Mouse (Mus musculus) testis, adult 2 months (tissue): ENCODE data around the gene Esyt1.

Experiments used
- CTCF ChIP-seq: fragments of 200-500 bp; IDR thresholded peaks from 2 replicates; pipeline ENCODE4 v1.5.1; 2012; ENCODE audit warnings: low read depth, mild to moderate bottlenecking, inconsistent platforms, low read length, moderate library complexity; ENCODE audit not compliant: control insufficient read depth, insufficient read depth, insufficient replicate concordance
- POLR2A ChIP-seq: fragments of 200-500 bp; IDR thresholded peaks from 2 replicates; pipeline ENCODE4 v1.6.1; 2012; ENCODE audit warnings: low read depth, mild to moderate bottlenecking, inconsistent platforms, low read length, moderate library complexity; ENCODE audit not compliant: control insufficient read depth

GRCm38 (mm10) chr10:128548947-128549681 is 23.4 kb upstream of the Esyt1 start, which contains the start of gene Rpl41:
- TF ChIP-seq CTCF (no peak), POLR2A (peak; percentile 100)
